ENCODE assay signal across 7 mouse cellular contexts in genomic region chr4:141287518-141288004, GRCm38 (mm10). TPM values are rescaled to one million over a fixed set of nuclear protein-coding genes. Genes with fewer than 3 reads are reported as not detected.
DNase-seq lines count a peak whose midpoint lies in the region; ATAC-seq and TF ChIP-seq lines count a peak whose summit lies in the region.

No protein-coding gene starts in this region.

- no peaks in the 10 kb centered on the region for H3K9me3 ChIP-seq in lung, embryonic 15.5 days
- no peaks in the 10 kb centered on the region for H3K9me3 ChIP-seq in embryonic facial prominence, embryonic 14.5 days (ENCODE audit: control insufficient read depth, low read length)
- no peaks in the 10 kb centered on the region for H3K9me3 ChIP-seq in limb, embryonic 10.5 days (replicated peaks)
- H3K9me3 ChIP-seq in neural tube, embryonic 15.5 days (replicated peaks) = no peaks in the 10 kb centered on the region

- H3K27ac ChIP-seq in lung, embryonic 15.5 days = peak overlapping the region; percentile 71
- no peak overlapping the region; the same call in 1 of the 2 replicates for H3K27ac ChIP-seq in embryonic facial prominence, embryonic 14.5 days (replicated peaks; ENCODE audit: low read depth, low read length)
- H3K27ac ChIP-seq in limb, embryonic 10.5 days = no peak overlapping the region
- H3K27ac ChIP-seq in neural tube, embryonic 15.5 days (replicated peaks) = no peak overlapping the region

- TF ChIP-seq POLR2A in lung, adult 2 months (IDR thresholded peaks at IDR 0.05; ENCODE audit: borderline replicate concordance, extremely low read depth, low read depth, low read length) = no peak

- no peak overlapping the region for H3K4me3 ChIP-seq in lung, embryonic 15.5 days
- H3K4me3 ChIP-seq in lung, adult 2 months (replicated peaks; ENCODE audit: extremely low read depth, low read depth, low read length) = no peak overlapping the region
- peak overlapping the region; percentile 10 for H3K4me3 ChIP-seq in embryonic facial prominence, embryonic 14.5 days (ENCODE audit: low read depth, low read length)
- H3K4me3 ChIP-seq in limb, embryonic 10.5 days = peak overlapping the region; percentile 7; the same call in 1 of the 2 replicates
- no peak overlapping the region for H3K4me3 ChIP-seq in neural tube, embryonic 15.5 days (replicated peaks)

- no peak for TF ChIP-seq CTCF in lung, adult 2 months (IDR thresholded peaks at IDR 0.05; ENCODE audit: insufficient read depth, low read length)

- WGBS in lung, embryonic 15.5 days = 10% methylated on average over 15 of the region's 15 CpGs
- WGBS in lung, adult 2 months = 36% methylated on average over 15 of the region's 15 CpGs
- 17% methylated on average over 15 of the region's 15 CpGs for WGBS in embryonic facial prominence, embryonic 14.5 days
- WGBS in limb, embryonic 10.5 days = 4% methylated on average over 15 of the region's 15 CpGs
- 15% methylated on average over 15 of the region's 15 CpGs for WGBS in neural tube, embryonic 15.5 days

- peak overlapping the region; percentile 29; the same call in 1 of the 2 replicates for H3K4me2 ChIP-seq in lung, embryonic 15.5 days
- peak overlapping the region; percentile 41 for H3K4me2 ChIP-seq in embryonic facial prominence, embryonic 14.5 days (ENCODE audit: low read depth, low read length)
- 0 out of 2 replicates have a peak overlapping the region, but pooled peaks have one; percentile 15 for H3K4me2 ChIP-seq in neural tube, embryonic 15.5 days

- peaks cover 55% of the 10 kb centered on the region for H3K4me1 ChIP-seq in lung, embryonic 15.5 days
- peaks cover 9% of the 10 kb centered on the region for H3K4me1 ChIP-seq in lung, adult 2 months (ENCODE audit: control insufficient read depth, insufficient read depth, low read length)
- peaks cover 22% of the 10 kb centered on the region for H3K4me1 ChIP-seq in embryonic facial prominence, embryonic 14.5 days (ENCODE audit: control insufficient read depth, insufficient read depth, low read length)
- H3K4me1 ChIP-seq in limb, embryonic 10.5 days = peaks cover 66% of the 10 kb centered on the region
- peaks cover 35% of the 10 kb centered on the region for H3K4me1 ChIP-seq in neural tube, embryonic 15.5 days

- no peak for DNase-seq in lung, adult 2 months
- DNase-seq in embryonic facial prominence, embryonic 14.5 days (ENCODE audit: low spot score) = no peak
- DNase-seq in limb, embryonic 10.5 days (ENCODE audit: low spot score) = no peak
- no peak for DNase-seq in Muller cell, postnatal 12 days (ENCODE audit: inconsistent ontology term)
- DNase-seq in left cerebral cortex, postnatal 14 days (ENCODE audit: low spot score in 2 of 2) = no peak

- no peak for ATAC-seq in lung, embryonic 15.5 days (ENCODE audit: borderline replicate concordance, extremely low read depth, low FRiP score, low TSS enrichment)
- no peak for ATAC-seq in embryonic facial prominence, embryonic 14.5 days (ENCODE audit: low read depth)
- no peak for ATAC-seq in neural tube, embryonic 15.5 days (ENCODE audit: low FRiP score)

- no peaks in the 10 kb centered on the region for H3K36me3 ChIP-seq in lung, embryonic 15.5 days
- no peaks in the 10 kb centered on the region for H3K36me3 ChIP-seq in embryonic facial prominence, embryonic 14.5 days (ENCODE audit: control insufficient read depth, insufficient read depth, low read length)
- no peaks in the 10 kb centered on the region for H3K36me3 ChIP-seq in limb, embryonic 10.5 days
- no peaks in the 10 kb centered on the region for H3K36me3 ChIP-seq in neural tube, embryonic 15.5 days

- H3K27me3 ChIP-seq in lung, embryonic 15.5 days = peaks cover 41% of the 10 kb centered on the region
- peaks cover 55% of the 10 kb centered on the region for H3K27me3 ChIP-seq in embryonic facial prominence, embryonic 14.5 days (replicated peaks; ENCODE audit: control insufficient read depth, insufficient read depth, low read length)
- H3K27me3 ChIP-seq in limb, embryonic 10.5 days (ENCODE audit: low read depth, poor library complexity, severe bottlenecking) = peaks cover 90% of the 10 kb centered on the region
- H3K27me3 ChIP-seq in neural tube, embryonic 15.5 days (replicated peaks) = peaks cover 41% of the 10 kb centered on the region

- H3K9ac ChIP-seq in lung, embryonic 15.5 days = peak overlapping the region; percentile 16; the same call in 1 of the 2 replicates
- no peak overlapping the region for H3K9ac ChIP-seq in embryonic facial prominence, embryonic 14.5 days (ENCODE audit: low read depth, low read length)
- H3K9ac ChIP-seq in neural tube, embryonic 15.5 days (replicated peaks) = no peak overlapping the region

- intact Hi-C loops in left cerebral cortex, postnatal 14 days (cut with DNase I) = no loop called here

RNA-seq across cellular contexts. Expression of gene Epha2, which starts 13.5 kb away (rescaled TPM):
- polyA plus RNA-seq in lung, embryonic 15.5 days (2015; fragmentation: Nextera tagmentation; extraction: Ambion mirVana) = 10.8 and 11.0 TPM in 2 replicates
- 54.0 and 68.8 TPM in 2 replicates for polyA plus RNA-seq in lung, adult 2 months (2012; rRNA removed)
- polyA plus RNA-seq in embryonic facial prominence, embryonic 14.5 days (2014; fragmentation: Nextera tagmentation; extraction: Ambion mirVana) = 2.1 and 4.2 TPM in 2 replicates
- 4.6 and 5.6 TPM in 2 replicates for polyA plus RNA-seq in limb, embryonic 10.5 days (2016; fragmentation: Nextera tagmentation; extraction: Ambion mirVana)
- 0.87 and 1.9 TPM in 2 replicates for polyA plus RNA-seq in neural tube, embryonic 15.5 days (2015; fragmentation: Nextera tagmentation; extraction: Ambion mirVana)
- 1 to 10 TPM; 2.2 to 2.7 TPM for total RNA-seq in left cerebral cortex, postnatal 14 days (2021)

RNA-seq across cellular contexts. Expression of gene Arhgef19, which starts 48.3 kb away (rescaled TPM):
- 19.2 and 20.5 TPM in 2 replicates for polyA plus RNA-seq in lung, embryonic 15.5 days (2015; fragmentation: Nextera tagmentation; extraction: Ambion mirVana)
- 11.5 and 15.3 TPM in 2 replicates for polyA plus RNA-seq in lung, adult 2 months (2012; rRNA removed)
- polyA plus RNA-seq in embryonic facial prominence, embryonic 14.5 days (2014; fragmentation: Nextera tagmentation; extraction: Ambion mirVana) = 17.4 and 17.7 TPM in 2 replicates
- polyA plus RNA-seq in limb, embryonic 10.5 days (2016; fragmentation: Nextera tagmentation; extraction: Ambion mirVana) = 3.7 and 4.7 TPM in 2 replicates
- 1.3 and 3.8 TPM in 2 replicates for polyA plus RNA-seq in neural tube, embryonic 15.5 days (2015; fragmentation: Nextera tagmentation; extraction: Ambion mirVana)
- 10 to 100 TPM in 1 of 2 experiments, 1 to 10 TPM in 1; 9.2 to 10.5 TPM for total RNA-seq in left cerebral cortex, postnatal 14 days (2021)

Comparison
In these comparisons a context has a peak if more than half of its experiments do, and no peak if none do; other contexts are left out.
1. H3K4me3 ChIP-seq: peak in embryonic facial prominence, embryonic 14.5 days (single experiment) and limb, embryonic 10.5 days (single experiment); none in lung, embryonic 15.5 days (single experiment), lung, adult 2 months (single experiment) and neural tube, embryonic 15.5 days (single experiment).
2. Peak in every context shown above with its lines, with median percentiles within 50 percentile points of each other: H3K4me2 ChIP-seq.